Mouse (Mus musculus): ENCODE measurements at regions not wholly inside any gene's neighbourhood (a gene's known extent, or its start where the extent isn't known, plus 50 kb on each side); places are given as distances from the start of the nearest gene placed in this dataset.

- Histone ChIP-seq H3K27me3 (ENCODE audit: control insufficient read depth, insufficient read depth, low read length) (no peaks in the 10 kb centered on the region), H3K9me3 (replicated peaks; ENCODE audit: control insufficient read depth, low read length) (no peaks in the 10 kb centered on the region), H3K4me3 (ENCODE audit: low read depth, low read length) (no peak overlapping the region), H3K4me1 (ENCODE audit: control insufficient read depth, insufficient read depth) (no peaks in the 10 kb centered on the region), H3K9ac (replicated peaks; ENCODE audit: low read depth, low read length) (no peak overlapping the region), H3K36me3 (replicated peaks; ENCODE audit: control insufficient read depth, insufficient read depth, low read length) (no peaks in the 10 kb centered on the region), H3K4me2 (ENCODE audit: low read depth, low read length) (no peak overlapping the region), H3K27ac (ENCODE audit: low read depth) (peak overlapping the region; percentile 4; the same call in 1 of the 2 replicates)
- TF ChIP-seq EP300 (IDR thresholded peaks at IDR 0.05; ENCODE audit: low read depth): no peak
- TF ChIP-seq CTCF (IDR thresholded peaks at IDR 0.05; ENCODE audit: low read depth): no peak
- DNase-seq (ENCODE audit: low spot score) (no peak), ATAC-seq (ENCODE audit: insufficient read depth, low read depth) (no peak)
- WGBS: 38% methylated on average over 3 of the region's 3 CpGs
Measured at GRCm38 (mm10) chr16:15253348-15253693, 63.9 kb upstream of the Gm21897 start.

- no peaks in the 10 kb centered on the region for H3K9me3 ChIP-seq (replicated peaks; ENCODE audit: control insufficient read depth, low read length)
- no peak overlapping the region for H3K4me3 ChIP-seq (ENCODE audit: low read depth, low read length)
- no peaks in the 10 kb centered on the region for H3K4me1 ChIP-seq (ENCODE audit: control insufficient read depth, insufficient read depth)
- H3K4me2 ChIP-seq (ENCODE audit: low read depth, low read length): no peak overlapping the region
- 71% methylated on average over 2 of the region's 2 CpGs for WGBS
- no peaks in the 10 kb centered on the region for H3K36me3 ChIP-seq (replicated peaks; ENCODE audit: control insufficient read depth, insufficient read depth, low read length)
- ATAC-seq (ENCODE audit: insufficient read depth, low read depth) (no peak), DNase-seq (ENCODE audit: low spot score) (no peak)
- no peak overlapping the region for H3K27ac ChIP-seq (ENCODE audit: low read depth)
- no peak overlapping the region for H3K9ac ChIP-seq (replicated peaks; ENCODE audit: low read depth, low read length)
- no peaks in the 10 kb centered on the region for H3K27me3 ChIP-seq (ENCODE audit: control insufficient read depth, insufficient read depth, low read length)
- no peak for TF ChIP-seq CTCF (IDR thresholded peaks at IDR 0.05; ENCODE audit: low read depth)
- no peak for TF ChIP-seq EP300 (IDR thresholded peaks at IDR 0.05; ENCODE audit: low read depth)
Measured at GRCm38 (mm10) chr16:15254669-15255068, 62.6 kb upstream of the Gm21897 start.

GRCm38 (mm10) chr16:15259474-15259873 is 57.8 kb upstream of the Gm21897 start:
- no peaks in the 10 kb centered on the region for H3K4me1 ChIP-seq (ENCODE audit: control insufficient read depth, insufficient read depth)
- no peak overlapping the region for H3K9ac ChIP-seq (replicated peaks; ENCODE audit: low read depth, low read length)
- no peak overlapping the region for H3K4me3 ChIP-seq (ENCODE audit: low read depth, low read length)
- TF ChIP-seq EP300 (IDR thresholded peaks at IDR 0.05; ENCODE audit: low read depth) (no peak), CTCF (IDR thresholded peaks at IDR 0.05; ENCODE audit: low read depth) (no peak)
- WGBS: 50% methylated on average over 6 of the region's 6 CpGs
- H3K27ac ChIP-seq (ENCODE audit: low read depth): no peak overlapping the region
- no peaks in the 10 kb centered on the region for H3K27me3 ChIP-seq (ENCODE audit: control insufficient read depth, insufficient read depth, low read length)
- no peak overlapping the region for H3K4me2 ChIP-seq (ENCODE audit: low read depth, low read length)
- H3K36me3 ChIP-seq (replicated peaks; ENCODE audit: control insufficient read depth, insufficient read depth, low read length): no peaks in the 10 kb centered on the region
- no peaks in the 10 kb centered on the region for H3K9me3 ChIP-seq (replicated peaks; ENCODE audit: control insufficient read depth, low read length)
- DNase-seq (ENCODE audit: low spot score) (no peak), ATAC-seq (ENCODE audit: insufficient read depth, low read depth) (no peak)

- Histone ChIP-seq H3K36me3 (replicated peaks; ENCODE audit: control insufficient read depth, insufficient read depth, low read length) (no peaks in the 10 kb centered on the region), H3K4me2 (ENCODE audit: low read depth, low read length) (no peak overlapping the region), H3K9me3 (replicated peaks; ENCODE audit: control insufficient read depth, low read length) (no peaks in the 10 kb centered on the region), H3K9ac (replicated peaks; ENCODE audit: low read depth, low read length) (no peak overlapping the region), H3K27me3 (ENCODE audit: control insufficient read depth, insufficient read depth, low read length) (no peaks in the 10 kb centered on the region), H3K27ac (ENCODE audit: low read depth) (no peak overlapping the region), H3K4me1 (ENCODE audit: control insufficient read depth, insufficient read depth) (no peaks in the 10 kb centered on the region), H3K4me3 (ENCODE audit: low read depth, low read length) (no peak overlapping the region)
- TF ChIP-seq CTCF (IDR thresholded peaks at IDR 0.05; ENCODE audit: low read depth) (no peak), EP300 (IDR thresholded peaks at IDR 0.05; ENCODE audit: low read depth) (no peak)
- ATAC-seq (ENCODE audit: insufficient read depth, low read depth) (no peak), DNase-seq (ENCODE audit: low spot score) (peak; percentile 14)
- WGBS: 54% methylated on average over 4 of the region's 4 CpGs
Measured at GRCm38 (mm10) chr16:15260069-15260468, 57.2 kb upstream of the Gm21897 start.
